Mouse (Mus musculus): ENCODE results near the gene Ddr2. TPM values are rescaled to one million over a fixed set of nuclear protein-coding genes. Genes with fewer than 3 reads are reported as not detected.

Ddr2 gene
- polyA plus RNA-seq, 1 experiment from 2014 or later, result 9.8 TPM

Other genes starting within 250 kb of the Ddr2 start
- gene Ccdc190, start 182.1 kb downstream of the Ddr2 start, polyA plus RNA-seq (2014; fragmentation: Nextera tagmentation; extraction: Ambion mirVana), result not detected in 2 replicates
- gene Hsd17b7, start 141.5 kb downstream of the Ddr2 start, polyA plus RNA-seq (2014; fragmentation: Nextera tagmentation; extraction: Ambion mirVana), result 12.1 and 14.7 TPM in 2 replicates
- gene Uap1, start 64.2 kb upstream of the Ddr2 start, polyA plus RNA-seq (2014; fragmentation: Nextera tagmentation; extraction: Ambion mirVana), result 59.6 and 60.0 TPM in 2 replicates
- gene Uhmk1, start 104.6 kb upstream of the Ddr2 start, polyA plus RNA-seq (2014; fragmentation: Nextera tagmentation; extraction: Ambion mirVana), result 16.0 and 17.0 TPM in 2 replicates
- not detected in 2 replicates for gene Sh2d1b2, start 122.0 kb upstream of the Ddr2 start, polyA plus RNA-seq (2014; fragmentation: Nextera tagmentation; extraction: Ambion mirVana)
- gene Sh2d1b1, start 166.6 kb upstream of the Ddr2 start, polyA plus RNA-seq (2014; fragmentation: Nextera tagmentation; extraction: Ambion mirVana), result 0.12 TPM in 1 of 2 replicates, not detected in the other
- 2.7 and 3.2 TPM in 2 replicates for gene Gm7694, start 195.6 kb upstream of the Ddr2 start, polyA plus RNA-seq (2014; fragmentation: Nextera tagmentation; extraction: Ambion mirVana)
- gene Spata46, start 198.0 kb upstream of the Ddr2 start, polyA plus RNA-seq (2014; fragmentation: Nextera tagmentation; extraction: Ambion mirVana), result 0.84 and 1.1 TPM in 2 replicates

Data from liver, embryonic 11.5 days (tissue).